Mouse (Mus musculus): ENCODE data around the gene Adgrg3.
"Not testable (repeated sequence)": the region's sequence is repeated elsewhere in the genome, so short reads cannot be mapped to it uniquely, and the experiment has no call there.

Adgrg3 gene

DNA sequence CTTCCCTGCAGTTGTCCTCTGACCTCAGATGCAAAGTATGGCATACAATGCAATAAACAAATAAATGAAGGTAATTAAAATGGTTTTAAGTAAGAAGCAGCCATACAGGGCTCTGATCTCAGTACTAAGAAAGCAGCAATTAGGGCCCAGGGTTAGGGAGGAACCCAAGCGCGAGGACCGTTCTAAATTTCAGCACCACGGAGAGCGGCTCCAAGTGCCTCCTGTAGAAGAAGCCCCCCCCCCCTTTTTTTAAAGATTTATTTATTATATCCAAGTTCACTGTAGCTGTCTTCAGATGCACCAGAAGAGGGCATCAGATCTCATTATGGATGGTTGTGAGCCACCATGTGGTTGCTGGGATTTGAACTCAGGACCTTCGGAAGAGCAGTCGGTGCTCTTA lies 10.9 kb downstream of the Adgrg3 start:
- not testable (repeated sequence) for DNase-seq

DNA sequence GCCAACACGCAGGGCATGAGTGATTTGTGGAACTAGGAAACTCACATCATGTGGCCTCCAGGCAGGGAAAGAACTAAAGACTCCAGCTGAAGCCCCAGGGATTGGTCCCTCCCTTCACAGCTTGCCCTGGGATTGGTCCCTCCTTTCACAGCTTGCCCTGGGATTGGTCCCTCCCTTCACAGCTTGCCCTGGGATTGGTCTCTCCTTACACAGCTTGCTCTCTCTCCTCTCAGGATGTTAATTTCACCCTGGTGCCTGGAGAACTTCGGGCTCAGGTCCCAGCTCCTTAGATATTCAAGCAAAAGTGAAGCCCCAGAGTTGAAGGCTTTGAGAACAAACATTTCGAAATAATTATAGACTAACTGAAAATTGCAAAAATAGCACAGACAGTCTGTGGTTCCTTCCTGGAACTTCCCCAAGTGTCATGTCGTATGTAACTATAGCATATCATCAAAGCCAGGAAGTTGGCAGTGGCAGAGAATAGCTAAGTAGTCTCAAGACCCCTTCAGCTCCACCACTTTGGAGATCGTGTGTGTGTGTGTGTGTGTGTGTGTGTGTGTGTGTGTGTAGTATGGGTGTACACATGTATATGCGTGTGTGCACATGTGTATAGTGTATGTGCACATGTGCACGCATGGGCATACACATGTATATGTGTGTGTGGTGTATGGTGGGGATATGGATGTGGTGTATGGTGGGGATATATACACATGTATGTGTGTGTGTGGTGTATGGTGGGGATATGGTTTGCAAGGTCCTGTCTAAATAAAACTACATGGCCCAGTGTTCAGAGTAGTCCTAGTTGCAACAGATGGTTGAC lies 19.8 kb downstream of the Adgrg3 start:
- peak; percentile 35 for DNase-seq

DNA sequence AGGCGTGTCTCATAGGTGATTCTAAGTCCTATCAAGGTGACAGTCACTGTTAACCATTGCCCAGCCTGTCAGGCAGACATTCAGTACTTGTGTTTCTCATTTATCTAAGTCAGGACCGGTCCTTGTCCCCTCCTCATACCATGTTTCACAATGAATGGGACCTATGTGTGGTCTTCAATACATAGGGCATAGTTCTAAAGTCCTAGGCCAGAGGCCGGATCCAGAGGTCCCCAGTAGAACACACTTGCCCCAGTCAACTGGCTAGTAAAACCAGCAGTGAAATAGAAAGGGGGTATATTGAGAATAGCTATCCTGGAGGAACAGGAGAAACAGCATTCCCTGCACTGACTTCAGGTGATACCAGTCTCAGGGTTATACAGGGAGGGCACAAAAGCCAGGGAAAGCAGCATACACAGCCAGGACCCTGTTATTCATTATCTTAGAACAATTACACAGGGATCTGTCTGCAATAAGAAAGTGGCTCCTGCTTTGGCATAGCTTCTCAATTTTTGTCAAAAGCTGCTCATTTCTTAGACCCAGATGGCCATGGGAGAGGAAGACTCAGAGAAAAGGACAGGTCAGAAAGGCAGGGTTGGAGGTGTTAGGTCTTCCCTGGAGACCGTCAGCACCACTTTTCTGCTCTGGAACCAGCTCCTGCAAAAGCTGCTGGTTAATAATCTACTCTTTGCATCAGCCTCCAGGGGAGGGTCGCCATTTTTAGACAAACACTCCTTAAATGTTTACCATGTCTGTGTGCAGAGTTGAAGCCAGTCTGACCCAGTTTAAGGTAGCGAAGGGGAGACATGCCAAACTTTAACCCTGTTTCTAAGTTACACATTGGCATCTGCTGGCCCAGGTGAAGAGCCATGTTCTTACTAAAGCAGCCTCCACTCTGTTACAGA lies 24.6 kb downstream of the Adgrg3 start:
- DNase-seq: no peak

DNA sequence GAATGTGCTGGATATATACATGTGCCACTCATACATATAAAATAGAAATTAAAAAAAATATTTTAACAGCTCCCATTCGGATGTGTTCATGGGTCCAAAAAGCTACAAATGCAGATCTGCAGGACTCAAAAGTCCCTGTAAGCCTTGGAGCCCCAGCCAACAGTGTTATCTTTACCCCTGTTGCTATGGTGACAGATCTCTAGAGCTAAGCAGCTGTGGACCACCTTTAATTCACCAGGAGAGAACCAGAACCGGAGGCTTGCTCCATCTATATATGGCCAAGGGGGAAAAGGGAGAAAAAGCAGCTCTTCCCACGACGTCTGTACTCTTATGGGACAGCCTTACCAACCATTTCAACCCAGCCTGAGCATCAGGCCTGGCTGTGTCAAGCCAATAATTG lies 27.3 kb downstream of the Adgrg3 start:
- DNase-seq: no peak

DNA sequence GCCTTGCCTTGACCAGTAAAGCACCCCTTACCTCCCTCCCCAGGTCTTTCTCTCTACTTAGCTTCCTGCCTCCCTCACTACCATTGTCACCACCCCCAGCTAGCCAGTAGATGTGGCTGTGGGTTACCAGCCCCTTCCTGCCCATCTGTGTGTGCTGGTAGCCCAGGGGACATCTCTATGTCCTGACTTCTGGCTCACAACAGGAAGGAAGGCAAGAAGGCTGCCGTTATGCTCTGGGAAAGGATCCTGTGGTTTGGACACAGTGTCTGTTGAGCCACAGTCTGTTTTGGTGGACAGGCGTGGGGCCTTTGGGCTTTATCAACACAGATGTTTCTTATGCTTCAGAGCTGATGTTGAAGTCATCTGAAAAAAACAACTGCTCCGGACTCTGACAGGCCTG lies 29.5 kb downstream of the Adgrg3 start:
- no peak for DNase-seq

DNA sequence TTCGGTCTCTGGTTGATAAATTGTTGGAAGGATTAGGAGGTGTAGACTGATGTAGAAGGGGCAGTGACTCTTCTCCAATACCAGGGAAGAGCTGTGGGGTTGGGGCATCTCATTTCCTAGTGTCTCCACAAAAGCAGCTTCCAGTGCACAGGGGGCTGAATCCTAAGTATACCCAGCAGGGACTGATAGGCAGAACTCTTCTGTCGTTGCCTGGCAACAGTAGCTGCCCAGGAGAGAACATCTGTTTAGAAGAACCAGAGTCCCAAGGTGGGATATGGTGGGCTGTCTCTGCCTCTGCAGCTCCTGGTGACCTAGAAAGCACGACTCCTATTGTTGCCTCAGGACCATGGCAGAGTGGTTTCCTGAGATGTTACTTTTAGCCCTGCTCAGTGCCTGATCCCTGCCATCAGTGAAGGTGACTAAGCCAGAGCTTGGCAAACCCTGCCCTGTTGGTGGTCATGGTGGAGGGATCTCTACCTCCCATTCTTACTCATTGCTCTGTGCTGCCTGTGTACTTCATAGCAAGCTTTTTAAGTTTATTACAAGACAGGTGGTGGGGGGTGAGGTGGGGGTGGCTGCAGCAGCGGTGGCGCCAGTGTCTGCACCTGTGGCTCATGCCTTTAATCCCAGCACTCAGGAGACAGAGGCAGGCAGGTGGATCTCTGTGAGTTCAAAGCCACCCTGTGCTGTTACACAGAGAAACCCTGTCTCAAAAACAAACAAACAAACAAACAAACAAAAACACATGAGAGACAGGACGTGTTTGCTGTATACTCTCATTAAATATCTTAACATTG lies 30.6 kb downstream of the Adgrg3 start:
- DNase-seq: no peak

DNA sequence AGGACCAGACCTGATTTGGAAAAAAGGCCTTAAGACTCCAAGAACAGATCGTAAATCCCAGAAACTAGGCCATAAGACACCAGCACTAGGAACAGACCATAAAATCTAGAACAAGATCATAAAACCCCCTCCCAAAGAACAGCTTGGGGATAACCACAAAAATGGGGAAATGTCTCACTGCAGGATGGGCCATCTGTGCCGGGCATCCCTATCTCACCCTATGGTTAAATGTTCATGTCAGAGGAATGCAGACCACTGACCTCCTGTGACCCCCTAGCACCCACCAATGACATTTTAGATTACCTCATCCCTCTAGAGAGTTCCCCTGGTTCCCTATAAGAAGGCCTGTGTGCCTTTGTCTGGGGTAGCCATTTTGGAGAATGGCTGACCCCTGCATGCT lies 32.1 kb downstream of the Adgrg3 start:
- DNase-seq: no peak

DNA sequence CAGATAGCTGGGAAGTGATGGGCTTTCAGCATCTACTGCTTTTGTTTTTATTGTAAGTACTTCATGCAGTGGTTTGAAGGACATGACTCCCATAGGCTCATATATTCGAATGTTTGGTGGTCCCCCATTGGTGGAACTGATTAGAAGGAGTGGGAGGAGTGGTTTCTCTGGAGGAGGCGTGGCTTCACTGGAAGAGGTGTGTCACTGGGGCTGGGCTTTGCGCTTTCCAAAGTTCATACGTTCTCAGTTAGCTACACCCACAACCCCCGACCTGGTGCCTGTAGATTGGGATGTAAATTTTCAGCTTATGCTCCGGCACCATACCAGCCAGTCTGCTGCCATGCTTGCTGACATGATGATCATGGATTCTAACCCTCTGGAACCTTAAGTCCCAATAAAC lies 36.9 kb downstream of the Adgrg3 start:
- DNase-seq: no peak

DNA sequence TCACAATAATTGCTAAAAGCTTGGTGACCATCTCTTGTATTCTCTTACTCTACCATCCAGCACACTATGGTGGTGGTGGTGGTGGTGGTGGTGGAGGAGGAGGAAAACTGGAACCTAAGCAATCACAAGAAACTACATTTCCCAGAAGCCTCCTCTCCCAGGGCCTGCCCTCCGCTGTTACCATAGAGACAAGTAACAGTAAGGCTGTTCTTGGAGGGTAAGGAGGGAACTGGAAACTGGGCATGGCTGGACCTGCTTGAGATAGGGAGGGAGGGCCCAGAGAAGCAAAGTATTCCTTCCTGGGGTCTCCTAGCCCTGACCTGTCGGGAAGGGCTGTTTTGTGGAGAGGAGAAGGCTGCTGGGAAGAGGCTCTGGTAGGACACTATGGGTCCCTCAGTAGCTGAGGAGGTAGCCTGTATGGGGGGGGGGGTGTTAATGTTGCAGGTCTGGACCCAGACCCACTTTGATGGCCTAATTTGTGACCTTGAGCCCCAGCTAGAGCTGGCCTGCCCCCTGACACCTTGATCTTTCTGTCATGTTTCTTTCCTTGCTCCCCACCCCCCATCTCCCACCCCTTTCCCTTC lies 37.5 kb downstream of the Adgrg3 start, which contains the start of gene Drc7:
Gene Drc7 (plus strand): TSS at position 177 of the 584 bp plus-strand sequence.
- no peak for DNase-seq

DNA sequence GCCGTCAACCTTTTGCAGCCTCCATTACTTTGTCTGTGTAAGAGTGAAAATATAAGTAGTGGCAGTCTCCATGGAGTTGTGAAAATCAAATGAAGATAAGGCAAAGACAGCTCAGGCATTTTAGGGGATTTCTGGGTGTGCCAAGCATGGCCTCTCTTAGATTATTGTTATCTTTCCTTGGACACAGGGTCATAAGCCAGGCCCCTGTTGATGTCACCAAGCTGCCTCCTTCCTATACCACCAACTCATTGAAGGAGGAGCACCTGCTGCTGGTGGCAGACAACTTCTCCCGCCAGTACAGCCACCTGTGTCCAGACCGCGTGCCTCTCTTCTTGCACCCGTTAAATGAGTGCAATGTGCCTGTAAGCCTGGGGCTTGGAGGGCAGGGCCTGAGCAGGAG lies 38.9 kb downstream of the Adgrg3 start:
- DNase-seq: no peak

DNA sequence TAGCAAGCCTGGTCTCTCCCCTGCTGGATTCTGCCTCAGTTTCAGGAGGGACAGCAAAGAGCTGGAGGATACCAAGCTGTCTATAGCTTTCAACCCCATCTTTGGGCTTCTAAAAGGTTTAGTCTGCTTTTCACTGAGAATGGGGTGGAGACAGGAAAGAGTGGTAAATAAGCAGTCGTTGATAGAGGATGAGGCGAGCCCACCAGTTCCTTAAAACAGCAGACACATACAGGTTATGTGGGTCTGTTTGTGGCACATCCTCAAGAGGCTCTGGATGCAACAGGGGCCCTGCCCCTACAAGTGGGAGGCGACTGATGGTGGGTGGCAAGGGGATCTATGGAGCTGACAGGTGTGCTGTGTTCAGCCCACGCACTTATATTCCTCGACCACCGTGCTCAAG lies 41.2 kb downstream of the Adgrg3 start:
- no peak for DNase-seq

DNA sequence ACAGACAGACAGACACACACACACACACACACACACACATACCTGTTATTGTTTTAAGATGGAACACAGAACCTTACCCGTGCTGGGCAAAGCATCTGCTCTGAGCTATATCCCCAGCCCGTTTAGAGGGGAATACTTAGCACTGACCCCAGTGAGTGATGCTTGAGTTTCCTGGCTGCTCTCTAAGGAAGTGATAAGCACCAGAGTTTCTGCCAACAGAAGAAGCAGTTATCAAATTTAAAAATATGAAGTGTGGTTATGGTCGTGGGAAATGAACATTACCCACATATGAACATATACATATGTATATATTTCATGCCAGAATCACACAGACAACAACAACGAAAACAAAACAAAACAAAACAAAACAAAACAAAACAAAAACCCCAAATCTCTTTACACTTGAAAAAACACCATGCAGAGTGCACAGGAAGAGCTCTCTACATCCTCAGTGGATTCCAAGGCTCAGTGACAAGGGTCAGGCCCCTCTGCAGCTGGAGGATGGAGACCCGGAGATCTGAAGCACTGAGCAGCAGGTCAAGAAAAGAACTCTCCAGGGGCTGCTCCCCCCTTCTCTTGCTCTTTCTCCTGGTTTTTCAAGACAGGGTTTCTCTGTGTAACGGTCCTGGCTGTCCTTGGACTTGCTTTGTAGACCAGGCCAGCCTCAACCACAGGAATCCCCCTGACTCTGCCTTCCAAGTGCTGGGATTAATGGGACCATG lies 42.5 kb downstream of the Adgrg3 start:
- DNase-seq: no peak

DNA sequence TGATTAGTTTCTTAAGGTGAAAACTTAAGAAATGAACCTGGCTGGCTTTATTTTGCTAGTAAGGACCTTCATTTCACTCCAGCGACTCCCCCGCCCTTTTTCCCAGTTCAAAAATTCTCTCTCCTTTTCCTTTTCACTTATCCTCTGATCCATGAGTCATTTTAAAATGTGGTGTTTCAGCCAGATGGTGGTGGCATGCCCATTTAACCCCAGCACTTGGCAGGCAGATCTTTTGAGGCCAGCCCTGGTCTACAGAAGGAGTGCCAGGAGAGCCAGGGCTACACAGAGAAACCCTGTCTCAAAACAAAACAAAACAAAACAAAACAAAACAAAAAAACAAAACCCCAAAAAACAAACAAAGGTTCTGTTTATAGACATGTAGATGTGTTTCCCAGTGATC lies 47.0 kb downstream of the Adgrg3 start:
- DNase-seq: no peak

DNA sequence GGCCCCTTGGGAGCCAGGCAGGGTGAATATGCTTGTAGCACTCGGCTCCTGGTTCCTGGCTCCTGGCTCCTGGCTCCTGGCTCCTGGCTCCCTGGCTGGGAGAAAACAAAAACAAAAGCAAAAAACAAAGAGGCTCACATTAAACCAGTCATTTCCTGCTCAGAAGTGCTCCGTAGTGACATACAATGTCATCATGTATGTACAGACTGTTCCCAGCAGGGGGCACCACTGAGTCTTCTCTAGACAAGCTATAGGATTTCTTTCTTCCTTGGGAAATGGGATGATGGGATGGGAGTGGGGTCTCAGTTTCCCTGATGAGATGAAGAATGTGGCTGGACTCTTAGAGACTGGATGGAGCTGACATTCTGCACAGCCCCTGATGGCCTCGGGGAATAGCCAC lies 50.1 kb downstream of the Adgrg3 start:
- no peak for DNase-seq

DNA sequence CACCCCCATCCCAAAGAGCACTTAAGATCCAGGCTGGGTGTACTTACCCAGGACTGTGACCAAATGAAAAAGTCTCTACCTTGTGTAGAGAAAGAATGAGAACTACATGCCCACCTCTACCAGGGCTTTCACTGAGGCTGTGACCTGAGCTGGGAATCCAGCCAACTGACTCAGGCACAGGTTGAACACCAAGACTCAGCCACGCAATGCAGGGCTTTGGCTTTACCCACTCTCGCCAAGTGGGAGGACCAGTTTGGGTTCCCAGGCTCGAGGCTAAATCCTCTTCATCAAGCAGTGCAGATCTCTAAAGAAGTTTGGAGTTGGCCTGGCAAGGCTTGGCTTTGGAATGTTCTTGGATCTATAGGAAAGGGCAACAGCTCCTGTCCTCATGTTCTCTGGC lies 58.0 kb downstream of the Adgrg3 start:
- no peak for DNase-seq

DNA sequence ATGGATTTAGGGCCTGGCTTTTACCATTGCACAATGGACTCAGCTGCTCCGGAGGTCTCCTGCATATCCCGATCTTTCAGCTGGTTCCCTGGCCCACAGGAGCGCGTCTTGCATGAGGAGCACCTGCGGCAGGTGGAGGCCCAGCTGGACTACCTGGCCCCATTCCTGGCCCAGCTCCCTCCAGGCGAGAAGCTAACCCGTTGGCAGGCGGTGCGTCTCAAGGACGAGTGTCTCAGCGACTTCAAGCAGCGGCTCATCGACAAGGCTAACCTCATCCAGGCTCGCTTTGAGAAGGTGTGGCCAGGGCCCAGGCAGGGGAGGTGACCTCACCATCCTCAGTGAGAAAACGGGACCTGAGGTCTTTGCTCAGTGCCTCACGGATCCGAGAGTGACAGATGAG lies 58.7 kb downstream of the Adgrg3 start:
- DNase-seq: no peak

DNA sequence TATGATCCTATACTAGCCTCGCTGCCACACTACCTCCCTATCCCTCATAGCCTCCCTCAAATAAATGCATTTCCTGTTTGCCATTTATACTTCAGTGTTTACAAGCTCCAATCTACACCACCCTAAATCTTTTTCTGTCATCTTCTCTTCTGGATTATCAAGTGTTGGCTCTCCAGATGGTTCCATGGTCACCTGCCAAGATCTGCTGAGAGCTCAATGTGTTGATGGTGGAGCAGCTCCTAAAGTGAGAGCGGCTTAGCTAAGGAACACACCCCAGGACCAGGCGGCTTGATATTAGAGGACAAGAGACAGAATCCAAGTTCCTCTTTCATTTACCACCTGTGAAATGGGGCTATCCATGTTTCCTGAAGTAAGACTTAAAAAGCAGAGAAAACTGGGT lies 60.6 kb downstream of the Adgrg3 start:
- DNase-seq: no peak

DNA sequence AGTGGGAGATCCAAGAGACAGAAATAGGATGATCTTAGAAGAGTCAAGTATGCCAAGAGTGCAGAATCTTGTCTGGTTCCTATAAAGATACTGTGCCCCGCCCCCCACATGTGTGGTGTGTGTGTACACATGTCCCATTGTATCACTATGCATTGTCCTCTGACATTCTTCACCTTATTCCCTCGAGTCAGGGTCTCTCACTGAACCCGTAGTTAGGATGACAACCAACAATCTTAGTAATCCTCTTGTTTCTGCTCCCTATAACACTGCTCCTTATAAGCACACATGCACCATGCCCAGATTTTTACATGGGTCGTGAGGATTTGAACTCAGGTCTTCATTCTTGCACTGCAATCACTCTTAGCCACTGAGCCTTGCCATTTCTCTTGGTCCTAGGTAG lies 61.8 kb downstream of the Adgrg3 start:
- no peak for DNase-seq

DNA sequence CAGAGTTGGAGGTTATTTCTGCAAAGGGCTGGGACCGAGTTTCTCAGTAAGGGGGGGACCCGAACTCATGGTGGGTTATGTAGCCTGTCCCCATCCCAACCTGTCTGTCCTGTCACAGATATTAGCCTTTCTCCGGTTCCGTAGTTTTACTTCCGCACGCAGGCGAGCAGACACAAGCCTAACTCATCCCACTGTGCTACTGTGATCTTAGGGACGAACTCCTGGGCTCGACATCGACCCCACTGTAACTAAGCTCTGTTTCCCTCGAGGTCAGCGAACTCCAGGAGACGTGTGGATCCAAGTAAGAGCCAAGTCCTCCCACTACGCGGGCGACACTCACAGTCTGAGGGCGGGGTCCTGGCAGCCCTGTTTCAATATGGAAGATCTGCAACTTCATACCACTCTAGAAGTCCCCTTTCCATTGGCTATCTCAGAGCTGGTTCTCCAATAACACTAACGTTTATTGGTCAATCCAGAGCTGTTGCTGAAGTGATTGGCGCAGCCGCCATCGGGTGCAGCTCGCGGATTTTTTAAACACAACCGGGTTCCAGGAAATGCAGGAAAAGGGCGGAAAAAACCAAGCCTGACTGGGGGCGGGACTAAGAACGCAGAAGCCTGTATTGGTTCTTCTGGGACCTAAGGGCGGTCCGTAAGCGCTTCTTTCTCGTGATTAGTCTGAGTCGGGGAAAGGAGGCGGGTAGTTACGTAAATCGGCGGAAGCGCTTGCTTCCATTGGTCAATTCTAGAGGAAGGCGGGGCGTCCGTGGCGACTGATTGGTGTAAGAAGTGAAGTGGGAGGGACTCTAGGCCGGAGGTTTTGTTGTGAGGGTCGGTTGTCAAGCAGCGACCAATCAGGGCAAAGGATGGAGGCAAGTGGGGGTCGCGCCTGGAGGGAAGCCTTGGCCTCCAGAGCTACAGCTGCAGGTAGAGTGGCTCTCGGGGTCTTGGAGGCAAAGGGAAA lies 63.2 kb downstream of the Adgrg3 start, which contains the start of gene Katnb1:
Gene Katnb1 (plus strand): TSS at position 806 of the 961 bp plus-strand sequence.
- peak; percentile 99 for DNase-seq

DNA sequence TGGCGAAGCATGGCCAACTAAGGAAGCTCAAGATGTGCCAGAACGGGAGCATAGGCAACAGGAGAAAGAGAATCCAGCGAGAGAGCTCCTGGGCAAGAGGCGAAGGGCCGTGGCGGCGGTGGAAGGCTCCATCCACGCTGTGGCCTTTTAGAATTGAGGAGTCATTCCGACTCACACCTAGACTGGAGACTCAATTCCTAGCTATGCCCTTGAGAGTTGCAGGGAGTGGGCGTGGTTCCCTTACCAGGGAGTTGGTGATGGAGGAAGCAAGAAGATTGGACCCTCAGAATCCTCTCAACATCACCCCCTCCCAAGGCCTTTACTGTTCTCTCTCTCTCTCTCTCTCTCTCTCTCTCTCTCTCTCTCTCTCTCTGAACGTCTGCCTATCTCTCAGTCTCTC lies 64.2 kb downstream of the Adgrg3 start:
- DNase-seq: no peak

DNA sequence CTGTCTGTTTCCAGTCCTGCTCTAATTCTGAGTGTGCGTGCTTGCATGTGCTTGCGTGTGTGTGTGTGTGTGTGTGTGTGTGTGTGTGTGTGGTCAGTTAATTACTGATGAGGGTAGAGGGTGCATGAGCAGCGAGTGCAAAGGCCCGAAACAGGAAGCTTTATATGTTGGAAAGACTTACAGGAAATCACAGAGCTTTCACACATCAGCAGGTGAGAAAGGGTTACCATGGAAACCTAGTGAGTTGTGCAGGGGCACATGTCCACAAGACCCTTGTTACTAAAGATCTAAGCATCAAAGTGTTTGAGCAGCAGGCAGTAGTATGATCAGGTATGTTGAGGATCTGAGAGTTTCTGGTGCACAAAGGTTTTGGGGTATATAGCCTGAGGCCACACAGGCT lies 66.8 kb downstream of the Adgrg3 start:
- DNase-seq: no peak

All from right cerebral cortex, adult 18-20 months (tissue).